Mouse (Mus musculus): ENCODE data around the gene Wdr74. TPM values are rescaled to one million over a fixed set of nuclear protein-coding genes. Genes with fewer than 3 reads are reported as not detected.
A peak's percentile ranks its signal among the peaks of the same experiment; 100 is the strongest.
"Not testable (repeated sequence)": the region's sequence is repeated elsewhere in the genome, so short reads cannot be mapped to it uniquely, and the experiment has no call there.

Wdr74 gene
- polyA plus RNA-seq, 2 experiments from 2014 or later, result 72.5 to 92.2 TPM

DNA sequence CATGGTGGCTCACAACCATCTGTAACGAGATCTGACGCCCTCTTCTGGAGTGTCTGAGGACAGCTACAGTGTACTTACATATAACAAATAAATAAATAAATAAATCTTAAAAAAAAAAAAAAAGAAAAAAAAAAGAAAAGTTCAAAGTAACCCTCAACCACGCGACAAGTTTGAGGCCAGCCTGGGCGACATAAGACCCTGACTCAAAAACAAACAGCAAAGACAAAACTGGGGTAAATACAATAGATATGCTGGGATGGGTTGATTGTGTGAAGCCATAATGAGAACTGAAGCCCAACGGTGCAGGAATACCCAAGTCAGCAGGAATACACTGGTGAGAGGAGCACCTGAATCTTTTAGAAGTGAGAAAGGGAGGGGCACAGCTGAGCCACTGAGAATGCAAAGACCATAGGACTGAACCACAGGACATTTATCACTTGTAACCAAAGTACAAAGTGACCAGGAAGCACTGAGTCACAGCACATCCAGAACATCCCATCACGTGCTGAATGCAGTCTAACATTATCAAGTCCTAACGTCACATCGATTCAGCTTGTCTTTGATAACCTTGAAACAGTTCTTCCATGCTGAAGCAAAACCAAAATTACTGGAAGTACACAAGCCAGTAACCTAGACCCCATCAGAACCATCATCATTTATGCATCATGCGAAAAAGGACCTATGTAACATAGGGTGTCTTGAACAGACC is 18.7 kb upstream of the Wdr74 start:
- no peak for ATAC-seq

DNA sequence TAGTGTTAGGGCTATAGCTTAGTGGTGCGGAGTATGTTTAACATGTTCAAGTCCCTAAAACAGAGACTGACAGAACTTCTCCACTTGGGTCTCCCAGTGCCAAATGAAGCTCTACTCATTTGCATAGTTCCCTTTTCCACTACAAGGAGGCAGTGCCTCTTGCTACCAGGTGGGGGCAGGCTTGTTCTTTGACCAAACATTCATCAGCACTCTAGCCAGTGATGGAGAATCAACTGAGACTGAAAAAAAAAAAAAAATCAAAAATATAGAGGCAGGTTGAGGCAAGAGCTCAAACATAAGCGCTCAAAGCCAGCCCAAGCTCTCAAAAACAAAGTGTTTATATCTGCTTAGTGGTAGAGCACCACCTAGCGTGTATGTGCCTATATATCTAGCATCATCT is 17.3 kb upstream of the Wdr74 start:
- peak; percentile 37 for ATAC-seq

DNA sequence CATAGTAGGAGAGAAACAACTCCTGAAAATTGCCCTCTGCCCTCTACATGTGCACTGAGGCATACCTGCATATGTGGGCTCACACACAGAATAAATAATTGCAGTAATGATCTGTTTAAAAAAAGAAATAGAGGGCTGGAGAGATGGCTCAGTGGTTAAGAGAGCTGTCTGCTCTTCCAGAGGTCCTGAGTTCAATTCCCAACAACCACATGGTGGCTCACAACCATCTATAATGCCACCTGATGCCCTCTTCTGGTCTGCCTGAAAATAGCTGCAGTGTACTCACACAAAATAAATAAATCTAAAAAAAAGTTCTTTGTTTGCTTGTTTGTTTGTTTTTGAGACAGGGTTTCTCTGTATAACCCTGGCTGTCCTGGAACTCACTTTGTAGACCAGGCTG is 16.6 kb upstream of the Wdr74 start:
- ATAC-seq, result not testable (repeated sequence)

DNA sequence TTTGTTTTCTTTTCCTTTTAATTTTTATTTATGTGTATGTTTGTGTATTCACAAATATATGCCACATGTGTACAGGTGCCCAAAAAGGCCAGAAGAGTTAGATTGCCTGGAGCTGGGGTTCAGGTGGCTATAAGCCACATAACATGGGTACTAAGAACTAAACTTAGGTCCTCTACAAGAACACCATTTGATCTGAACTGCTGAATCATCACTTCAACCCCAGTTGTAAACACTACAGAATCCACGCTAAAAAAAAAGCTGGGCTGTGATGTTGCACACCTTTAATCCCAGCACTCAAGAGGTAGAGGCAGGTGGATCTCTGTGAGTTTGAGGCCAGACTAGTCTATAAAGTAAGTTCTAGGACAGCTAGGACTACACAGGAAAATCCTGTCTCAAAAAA is 14.2 kb upstream of the Wdr74 start:
- no peak for ATAC-seq

DNA sequence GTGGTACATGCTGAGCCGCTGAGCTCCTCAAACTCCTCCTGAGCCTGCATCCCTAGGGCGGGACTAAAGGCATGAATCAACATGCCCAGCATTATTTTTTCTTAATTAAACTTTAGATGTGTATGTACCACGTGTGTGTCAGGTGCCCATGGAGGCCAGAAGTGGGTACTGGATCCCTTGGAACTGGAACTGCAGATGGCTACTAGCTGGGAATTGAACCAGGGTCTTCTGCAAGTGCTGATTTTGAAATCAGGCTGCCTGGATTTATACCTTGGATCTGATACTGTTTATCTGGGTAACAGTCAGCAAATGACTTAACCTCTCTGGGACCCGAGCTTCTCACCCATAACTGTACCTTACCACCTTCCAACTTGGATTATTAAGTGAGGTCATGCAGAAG is 13.6 kb upstream of the Wdr74 start:
- no peak for ATAC-seq

DNA sequence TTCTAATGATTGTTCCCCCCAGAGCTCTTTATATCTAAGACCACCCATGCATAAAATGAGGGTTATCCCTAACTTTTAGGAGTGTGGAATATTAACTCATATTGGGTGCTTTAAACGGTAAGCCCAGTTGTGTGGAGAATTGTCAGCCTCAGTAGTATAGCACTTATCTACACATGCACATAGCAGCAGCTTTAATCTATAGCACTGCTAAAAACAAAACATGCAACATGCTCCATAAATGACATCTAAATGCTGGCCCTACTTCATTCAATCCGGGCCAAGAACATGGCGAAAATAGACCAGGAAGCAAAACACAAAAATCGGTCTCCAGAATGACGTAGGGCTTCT is 13.1 kb upstream of the Wdr74 start:
- no peak for ATAC-seq

DNA sequence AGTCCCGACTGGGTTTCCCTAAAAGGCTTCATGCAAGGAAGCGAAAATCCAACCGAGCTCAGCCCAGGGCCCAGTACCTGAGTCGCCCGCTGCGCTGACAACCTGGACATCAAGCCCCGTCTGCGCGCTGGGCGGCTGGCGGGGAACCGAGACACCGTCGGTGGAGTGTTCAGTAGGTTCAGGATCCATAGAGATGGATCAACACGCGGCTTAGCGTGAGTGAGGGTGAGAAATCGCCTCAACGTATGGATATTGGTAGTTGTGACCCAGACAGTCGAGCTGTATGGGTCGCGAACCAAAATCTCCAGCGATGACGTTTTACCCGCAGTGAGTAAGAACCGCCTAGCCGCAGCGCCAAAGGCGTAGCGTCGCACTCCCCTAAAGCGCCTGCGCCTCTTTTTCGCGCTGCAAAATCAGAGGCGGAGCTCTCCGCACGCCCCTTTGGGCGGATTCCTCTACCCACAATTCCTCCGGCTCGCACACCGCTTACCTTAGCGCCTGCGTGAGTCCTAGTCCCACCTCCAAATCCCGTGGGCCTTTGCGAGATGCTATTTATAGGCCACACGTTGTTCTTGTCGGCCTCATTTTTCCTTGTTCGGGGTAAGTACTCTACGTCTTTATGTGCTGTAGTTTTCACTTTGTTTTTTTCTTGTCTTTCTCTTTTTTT is 12.6 kb upstream of the Wdr74 start, which contains the start of gene Slc3a2:
Gene Slc3a2 (minus strand): TSS at position 463 of the 667 bp plus-strand sequence.
- ATAC-seq, result peak; percentile 90

DNA sequence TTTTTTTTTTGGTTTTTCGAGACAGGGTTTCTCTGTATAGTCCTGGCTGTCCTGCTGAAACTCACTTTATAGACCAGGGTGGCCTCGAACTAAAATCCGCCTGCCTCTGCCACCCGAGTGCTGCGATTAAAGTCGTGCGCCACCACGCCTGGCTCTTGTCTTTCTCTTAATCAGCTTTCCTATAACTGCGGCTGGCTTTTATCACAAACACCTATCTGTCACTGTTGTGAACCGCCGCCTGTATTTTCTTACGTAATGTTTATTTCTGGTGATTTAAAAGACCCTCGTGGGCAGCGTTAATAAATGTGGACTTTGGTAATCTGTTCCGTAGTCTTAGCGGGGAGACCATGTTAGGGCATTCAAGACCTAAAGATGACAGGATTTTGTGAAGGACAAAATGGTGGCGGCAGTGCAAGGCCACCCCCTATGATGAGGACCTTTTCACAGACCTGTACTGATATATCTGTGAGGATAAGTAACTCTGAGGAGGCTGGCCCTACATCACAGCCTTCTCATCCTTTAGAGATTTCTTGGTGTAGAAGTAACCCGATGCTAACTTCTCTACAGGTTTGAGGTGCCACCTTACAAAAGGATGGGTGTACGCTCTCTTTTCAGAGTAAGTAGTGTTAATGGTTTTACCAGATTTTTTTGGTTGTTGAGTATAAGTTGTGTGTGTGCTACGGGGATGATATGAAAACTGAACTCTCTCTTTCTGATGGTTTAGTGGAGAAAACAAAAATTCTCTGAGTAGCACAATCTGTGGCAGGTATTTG is 11.9 kb upstream of the Wdr74 start:
- ATAC-seq, result no peak

DNA sequence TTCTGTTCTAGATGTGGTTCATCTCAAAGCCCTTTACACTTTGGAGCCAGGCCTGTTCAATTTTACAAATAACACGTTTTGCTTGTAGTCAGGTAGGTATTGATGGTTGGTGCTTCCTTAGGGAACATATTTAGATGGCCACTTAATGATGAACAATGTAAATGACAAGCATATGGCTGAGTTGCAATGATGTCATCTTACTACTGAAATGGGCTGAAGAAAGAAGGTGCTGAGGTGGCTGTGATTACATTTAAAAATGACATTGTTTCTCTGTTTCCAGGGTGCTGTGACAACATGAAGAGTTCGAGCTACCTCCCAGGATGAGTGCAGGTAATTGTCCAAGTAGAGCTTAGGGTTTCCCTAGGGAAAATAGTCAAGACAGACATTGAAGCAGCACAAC is 11.2 kb upstream of the Wdr74 start:
- no peak for ATAC-seq

DNA sequence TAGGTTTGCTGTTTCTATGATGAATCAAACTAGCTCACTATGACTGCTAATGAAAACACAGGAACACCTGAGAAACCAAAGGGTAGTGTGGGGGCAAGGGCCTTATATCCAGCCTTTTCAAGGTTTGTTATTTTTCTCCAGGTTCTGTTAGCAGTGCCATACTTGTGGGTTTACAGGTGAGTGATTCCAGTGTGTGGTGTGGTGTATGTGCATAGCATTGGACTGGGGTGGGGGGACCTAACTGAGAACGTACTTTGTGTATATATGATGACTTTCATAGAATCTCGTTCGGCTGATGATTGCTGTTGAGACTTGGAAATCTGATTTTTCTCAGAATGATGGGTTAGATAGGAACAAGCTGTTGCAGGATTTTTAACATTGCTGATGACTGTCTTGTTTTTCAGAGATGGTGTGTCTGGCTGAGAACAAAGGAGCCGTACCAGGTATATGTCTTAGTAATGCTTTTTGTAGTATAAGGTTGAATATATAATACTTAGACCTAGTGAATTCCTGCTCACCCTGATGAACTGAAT is 10.5 kb upstream of the Wdr74 start:
- ATAC-seq, result no peak

DNA sequence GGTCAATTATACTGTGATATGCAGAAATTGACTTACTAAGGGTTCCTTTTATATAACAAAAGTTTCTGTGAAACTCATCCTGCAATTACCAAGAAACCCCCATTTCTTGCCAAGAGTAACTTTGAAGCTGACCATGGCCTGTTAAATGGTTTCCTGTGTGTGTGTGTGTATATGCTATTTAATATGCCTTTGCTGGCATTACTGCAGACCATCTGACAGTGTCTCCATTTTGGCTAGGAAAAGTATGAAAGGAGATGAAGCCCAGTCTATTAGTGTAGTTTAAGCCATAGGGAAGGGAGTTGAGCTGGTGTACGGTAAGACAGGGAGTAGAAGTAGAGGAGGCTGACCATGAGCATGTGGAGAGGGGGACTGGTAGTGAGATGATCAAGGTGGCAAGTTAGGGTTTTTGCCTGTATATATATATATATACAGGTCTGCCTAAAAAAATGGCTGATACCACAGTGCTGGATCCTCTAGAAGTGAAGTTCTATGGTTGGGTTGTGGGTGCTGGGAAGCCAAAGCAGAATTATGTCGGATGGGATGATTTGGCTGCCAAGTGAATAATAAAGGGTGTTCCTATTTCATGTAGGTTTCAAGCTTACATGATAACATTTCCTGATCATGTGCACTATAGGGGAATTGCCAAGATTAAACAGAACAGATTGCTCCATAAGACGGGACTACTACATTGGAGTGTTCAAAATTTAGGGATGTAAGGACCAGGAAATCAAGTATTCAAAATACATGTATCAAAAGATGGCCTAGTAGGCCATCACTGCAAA is 8.8 kb upstream of the Wdr74 start:
- no peak for ATAC-seq

DNA sequence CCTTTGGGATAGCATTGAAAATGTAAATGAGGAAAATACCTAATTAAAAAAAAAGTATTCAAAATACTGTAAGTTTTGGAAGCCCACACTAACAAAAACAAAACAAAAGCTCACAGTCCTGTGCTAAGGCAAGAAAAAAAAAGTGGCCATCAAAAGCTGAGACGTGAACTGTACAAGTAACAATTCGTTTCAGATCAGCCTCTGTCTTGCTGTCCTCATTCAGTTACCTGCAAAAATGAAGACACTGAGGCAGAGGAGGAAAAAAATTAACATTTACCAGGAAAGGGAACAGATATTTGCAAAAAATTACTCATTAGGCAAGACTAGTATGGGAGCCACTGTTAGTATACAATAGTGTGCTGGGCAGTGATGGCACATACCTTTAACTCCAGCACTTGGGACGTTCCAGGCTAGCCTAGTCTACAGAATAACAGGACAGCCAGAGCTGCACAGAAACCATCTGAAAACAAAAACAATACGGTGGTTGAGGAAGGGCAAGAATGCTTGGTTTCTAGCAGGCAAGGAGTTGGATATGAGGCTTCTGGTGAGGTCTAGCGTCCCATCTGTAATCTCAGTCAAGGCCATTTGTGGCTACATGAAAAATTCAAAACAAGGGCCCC is 8.0 kb upstream of the Wdr74 start:
- ATAC-seq, result no peak

DNA sequence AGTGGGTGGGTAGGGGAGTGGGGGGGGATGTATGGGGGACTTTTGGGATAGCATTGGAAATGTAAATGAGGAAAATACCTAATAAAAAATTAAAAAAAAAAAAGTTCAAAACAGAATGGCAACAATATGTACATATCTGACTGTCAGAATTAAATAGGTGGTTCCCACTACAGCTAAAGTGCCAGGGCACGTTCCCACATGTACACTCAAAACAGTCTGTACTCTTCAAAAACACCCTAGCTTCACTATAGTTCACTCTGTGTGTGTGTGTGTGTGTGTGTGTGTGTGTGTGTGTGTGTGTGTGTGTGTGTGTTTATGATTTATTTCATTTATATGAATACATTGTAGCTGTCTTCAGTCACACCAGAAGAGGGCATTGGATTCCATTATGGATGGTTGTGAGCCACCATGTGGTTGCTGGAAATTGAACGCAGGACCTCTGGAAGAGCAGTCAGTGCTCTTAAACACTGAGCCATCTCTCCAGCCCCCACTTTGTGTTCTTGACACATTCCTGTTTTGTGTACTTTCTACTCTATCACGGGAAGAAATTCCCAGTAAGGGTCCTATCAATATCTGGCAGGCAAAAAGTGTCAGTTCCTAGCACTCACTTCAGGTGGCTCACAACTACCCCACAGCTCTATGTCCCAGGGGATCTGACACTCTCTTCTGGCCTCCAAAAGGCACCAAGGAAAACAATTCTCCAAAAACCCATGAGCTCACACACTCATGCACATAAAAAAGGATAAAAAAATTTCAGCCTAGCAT is 7.1 kb upstream of the Wdr74 start:
- ATAC-seq, result not testable (repeated sequence)

DNA sequence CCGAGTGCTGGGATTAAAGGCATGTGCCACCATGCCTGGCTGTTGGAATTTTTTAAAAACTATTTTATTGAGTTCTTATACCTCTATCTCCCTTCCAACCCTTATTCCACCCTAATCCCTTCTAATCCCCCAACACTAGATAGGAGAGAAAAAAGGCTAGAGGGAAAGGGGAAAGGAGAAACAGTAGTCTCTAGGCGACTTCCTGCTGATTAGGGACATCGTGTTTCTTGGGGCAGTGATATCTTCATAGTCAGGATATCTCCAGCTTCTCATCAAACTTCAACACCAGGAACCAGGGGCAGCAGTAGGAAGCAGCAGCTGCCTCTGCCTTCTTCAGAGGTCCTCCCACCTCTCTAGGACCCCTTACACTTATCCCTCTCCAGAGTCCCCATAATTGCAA is 1.3 kb upstream of the Wdr74 start:
- ATAC-seq, result no peak

DNA sequence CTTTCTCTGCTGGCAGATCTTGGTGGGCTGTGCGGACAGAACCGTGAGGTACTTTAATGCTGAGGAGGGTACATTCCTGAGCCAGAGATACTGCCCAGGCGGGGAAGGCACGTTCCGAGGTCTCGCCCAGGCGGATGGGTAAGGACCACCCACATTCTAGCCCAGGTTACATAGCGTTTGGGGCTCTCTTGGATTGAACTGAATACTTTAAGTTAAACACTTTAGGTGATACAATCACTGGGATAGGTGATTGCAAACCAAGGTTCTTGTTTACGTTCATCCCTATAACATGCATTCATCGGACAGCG is 487 bp downstream of the Wdr74 start:
- no peak for ATAC-seq

DNA sequence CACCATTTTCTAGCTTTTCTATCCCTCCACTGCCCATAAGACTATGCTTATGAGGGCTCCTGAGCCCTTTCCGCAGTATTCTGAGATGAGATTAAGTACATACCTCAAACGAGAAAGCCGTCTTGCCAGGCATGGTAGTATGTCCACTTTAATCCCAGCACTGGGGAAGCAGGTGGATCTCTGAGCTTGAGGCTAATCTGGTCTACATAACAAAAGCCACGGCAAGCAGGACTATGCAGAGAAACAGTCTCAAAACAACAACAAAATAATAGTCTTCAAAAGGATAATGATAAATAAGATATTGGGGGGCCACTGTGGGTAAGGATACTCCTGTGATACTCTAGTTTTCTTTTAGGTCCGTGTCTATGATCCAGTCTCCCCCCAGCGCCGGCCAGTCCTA is 3.3 kb downstream of the Wdr74 start:
- ATAC-seq, result no peak

DNA sequence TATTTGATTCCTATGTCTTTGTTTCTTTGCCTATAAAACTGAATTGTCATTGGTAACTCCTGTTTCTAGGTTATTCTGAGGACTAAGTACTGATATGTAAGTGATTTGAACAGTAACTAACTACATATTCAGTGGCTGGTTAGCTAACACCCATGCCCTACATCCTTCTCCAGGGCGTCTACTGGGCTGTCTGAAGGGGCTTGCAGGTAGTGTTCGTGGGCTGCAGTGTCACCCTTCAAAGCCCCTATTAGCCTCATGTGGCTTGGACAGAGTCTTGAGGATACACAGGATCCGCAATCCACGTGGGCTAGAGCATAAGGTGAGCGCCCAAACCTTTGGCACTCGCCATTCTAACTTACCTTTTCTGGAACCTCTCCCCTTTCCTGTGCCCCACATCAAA is 4.0 kb downstream of the Wdr74 start:
- no peak for ATAC-seq

DNA sequence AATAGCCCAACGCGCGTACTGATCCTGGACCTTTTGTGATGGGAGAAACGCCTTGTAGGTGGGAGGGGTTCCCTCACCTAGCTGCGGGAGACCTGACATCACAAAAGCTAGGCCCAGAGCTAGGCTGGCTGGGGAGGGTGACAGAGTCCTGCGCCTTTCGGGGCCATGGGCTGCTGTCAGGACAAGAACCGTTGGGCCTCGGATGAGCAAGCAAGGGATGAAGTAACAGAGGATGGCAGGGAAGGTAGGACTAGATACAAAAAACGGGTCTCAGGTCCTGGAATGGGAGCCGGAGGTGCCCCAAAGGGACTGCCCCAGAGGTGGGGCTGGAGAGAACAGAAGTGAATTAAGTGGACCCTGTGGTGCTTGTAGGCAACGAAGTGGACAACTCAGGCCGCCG is 5.0 kb downstream of the Wdr74 start, which contains the start of gene 1700092M07Rik:
Gene 1700092M07Rik (plus strand): TSS at position 116 of the 400 bp plus-strand sequence.
- ATAC-seq, result no peak

DNA sequence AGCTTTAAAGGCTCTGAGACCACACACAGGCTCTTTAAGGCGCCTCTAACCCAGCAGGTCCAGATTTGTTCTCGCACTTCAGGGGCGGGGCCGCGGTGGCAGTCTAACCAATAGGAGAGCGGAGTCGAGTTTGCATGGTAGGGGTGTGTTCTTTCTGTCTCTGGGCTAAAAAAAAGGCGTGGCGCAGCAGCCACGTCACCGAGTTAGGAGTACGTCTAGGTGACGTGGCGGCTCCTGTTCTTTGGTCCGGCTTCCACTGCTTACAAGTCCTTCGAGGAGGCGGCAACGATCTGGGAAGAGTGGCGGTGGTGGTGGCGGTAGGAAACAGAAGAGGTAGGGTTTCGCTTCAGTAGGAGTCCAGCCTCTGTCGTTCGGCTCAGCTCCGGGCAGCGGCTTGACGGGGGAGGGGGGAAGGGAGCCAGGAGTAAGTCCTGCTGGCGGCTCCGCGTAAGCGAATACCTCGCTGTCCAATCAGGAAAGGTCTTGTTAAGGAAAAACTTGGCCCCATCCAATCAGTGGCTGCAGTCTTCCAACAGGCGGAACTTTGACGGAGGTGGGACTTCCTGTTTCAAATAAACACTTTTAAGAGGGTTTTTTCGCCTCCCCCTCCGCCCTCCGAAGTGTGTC is 5.7 kb downstream of the Wdr74 start, which contains the start of gene Stx5a:
Gene Stx5a (plus strand): TSS at position 171 of the 627 bp plus-strand sequence.
- peak; percentile 97 for ATAC-seq

DNA sequence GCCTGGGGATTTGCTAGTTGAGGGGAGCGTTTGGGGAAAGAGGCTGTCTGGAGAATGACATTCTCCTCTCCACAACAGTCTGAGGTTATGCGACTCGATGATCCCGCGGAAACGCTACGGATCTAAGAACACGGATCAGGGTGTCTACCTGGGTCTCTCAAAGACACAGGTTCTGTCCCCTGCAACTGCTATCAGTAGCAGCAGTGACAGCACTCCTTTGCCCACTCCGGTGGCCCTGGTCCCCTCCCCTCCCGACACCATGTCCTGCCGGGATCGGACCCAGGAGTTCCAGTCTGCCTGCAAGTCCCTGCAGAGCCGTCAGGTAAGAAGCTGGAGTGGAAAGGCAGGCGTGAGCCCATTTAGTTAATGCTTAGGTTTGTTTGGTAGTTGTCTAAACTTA is 6.5 kb downstream of the Wdr74 start:
- no peak for ATAC-seq

DNA sequence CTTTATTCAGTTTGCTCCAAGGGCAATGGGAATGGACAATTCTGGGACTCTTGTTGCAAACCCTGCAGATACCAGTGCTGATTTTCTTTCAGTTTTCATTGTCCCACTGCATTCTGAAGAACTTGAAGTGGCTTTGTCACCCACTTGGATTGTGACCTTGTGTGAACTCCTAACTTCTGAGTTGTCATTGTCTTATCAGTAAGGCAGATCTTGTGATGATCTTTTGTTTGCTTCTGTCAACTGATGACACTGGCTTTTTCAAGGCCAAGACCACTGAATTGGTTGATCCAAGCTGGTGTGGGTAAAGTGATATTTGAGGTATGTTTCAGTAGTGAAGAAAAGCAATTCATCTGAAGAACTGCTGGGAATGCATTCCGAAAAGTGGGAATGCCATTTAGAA is 9.8 kb downstream of the Wdr74 start:
- no peak for ATAC-seq
